Mouse (Mus musculus) hematopoietic stem cell, adult 5-6 weeks (primary cell): ENCODE data around the gene Moxd1. TPM values are rescaled to one million over a fixed set of nuclear protein-coding genes. Genes with fewer than 3 reads are reported as not detected.

Experiments
- ATAC-seq, 2 experiments: fragments of 125-278 bp in 1 of 2; replicated peaks in 1 of 2; 2 replicates each; pipeline ENCODE4 v1.8.0; 2016 to 2017; ENCODE audit warnings: inconsistent platforms in 2 of 2, mild to moderate bottlenecking in 2 of 2, moderate number of reproducible peaks in 2 of 2, low read depth in 1 of 2, moderate TSS enrichment in 1 of 2; ENCODE audit not compliant: low FRiP score in 2 of 2, poor library complexity in 2 of 2, severe bottlenecking in 2 of 2, insufficient read depth in 1 of 2, low TSS enrichment in 1 of 2
- total RNA-seq: library from RNA; stranded (forward); fragments of 172-1452, 232-1000 nt; gene quantifications from 2 replicates; pipeline ENCODE4 v1.2.3, GENCODE M21; 2017

Moxd1 gene
- total RNA-seq, 1 experiment from 2014 or later = not detected

- ATAC-seq = no peak
These were observed 109.5 kb downstream of the Moxd1 start for GRCm38 (mm10) chr10:24332799-24333198.

DNA sequence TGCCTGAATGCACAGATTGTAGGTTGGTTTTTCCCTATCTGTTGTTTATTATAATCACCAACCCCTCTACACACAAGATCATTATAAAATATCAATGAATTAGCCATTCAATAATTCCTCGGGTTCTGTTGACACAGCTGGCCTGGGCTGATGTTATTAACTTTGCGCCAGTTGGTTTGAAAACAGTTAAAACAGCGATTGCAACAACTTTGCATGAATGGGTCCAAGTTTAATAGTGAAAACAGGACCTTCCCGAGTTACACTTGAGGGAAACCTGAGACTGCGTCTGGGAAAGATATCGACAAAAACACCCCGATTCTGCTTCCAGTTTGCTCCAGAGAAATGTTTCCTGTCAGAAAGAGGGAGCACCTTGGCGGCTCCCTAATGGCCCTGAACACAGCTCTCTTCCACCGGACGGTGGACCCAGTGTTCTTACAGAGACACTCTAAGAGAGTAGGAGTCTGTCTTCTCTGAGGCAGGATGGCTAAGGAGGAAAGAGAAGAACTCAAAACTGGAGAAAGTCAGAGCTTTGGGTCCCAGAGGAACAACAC lies 116.4 kb downstream of the Moxd1 start:
- no peak for ATAC-seq

DNA sequence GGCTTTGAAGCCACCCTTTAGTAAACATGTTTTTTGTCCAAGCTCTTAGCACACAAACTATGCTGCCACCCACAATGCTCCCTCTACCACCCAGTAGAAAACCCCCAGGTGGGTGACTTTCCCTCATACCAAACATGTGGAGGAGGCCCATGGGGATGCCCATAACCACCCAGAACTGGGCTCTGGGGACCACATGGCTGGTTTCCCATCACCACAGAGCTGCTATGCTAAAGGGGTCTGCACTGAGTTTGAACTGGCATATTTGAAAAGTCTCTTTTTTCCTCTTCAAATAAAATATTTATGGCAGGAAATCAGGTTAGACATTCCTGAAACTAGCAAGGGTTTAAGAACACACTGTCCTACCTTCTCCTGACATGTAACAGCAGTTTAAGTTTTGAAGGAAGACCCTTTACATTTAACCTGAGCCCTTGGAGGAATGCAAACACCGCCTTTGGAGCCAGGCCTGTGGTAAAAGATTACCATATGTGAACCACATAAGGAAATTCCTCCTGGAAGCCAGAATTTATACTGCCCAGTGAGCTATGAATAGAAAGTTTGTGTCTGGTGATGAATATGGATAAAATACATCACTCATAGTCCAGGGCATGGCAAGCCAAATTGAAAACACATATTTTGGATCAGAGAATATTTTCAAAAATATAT lies 117.4 kb downstream of the Moxd1 start:
- ATAC-seq = no peak

GRCm38 (mm10) chr10:24341214-24341589 lies 117.9 kb downstream of the Moxd1 start:
- ATAC-seq = no peak

- no peak for ATAC-seq
These were observed 119.8 kb downstream of the Moxd1 start for GRCm38 (mm10) chr10:24343068-24343467.

Other genes with a start within 250 kb of the Moxd1 start
- gene Taar6, start 237.9 kb upstream of the Moxd1 start, total RNA-seq = not detected in 2 replicates
- gene Taar7a, start 230.0 kb upstream of the Moxd1 start, total RNA-seq = not detected in 2 replicates
- not detected in 2 replicates for gene Taar7b, start 223.6 kb upstream of the Moxd1 start, total RNA-seq
- gene Taar7d, start 196.3 kb upstream of the Moxd1 start, total RNA-seq = not detected in 2 replicates
- not detected in 2 replicates for gene Taar7e, start 185.9 kb upstream of the Moxd1 start, total RNA-seq
- gene Taar7f, start 174.0 kb upstream of the Moxd1 start, total RNA-seq = not detected in 2 replicates
- gene Taar8a, start 147.0 kb upstream of the Moxd1 start, total RNA-seq = not detected in 2 replicates
- not detected in 2 replicates for gene Taar8b, start 131.2 kb upstream of the Moxd1 start, total RNA-seq
- gene Taar8c, start 121.6 kb upstream of the Moxd1 start, total RNA-seq = not detected in 2 replicates
- not detected in 2 replicates for gene Taar9, start 114.0 kb upstream of the Moxd1 start, total RNA-seq
- 38.7 and 44.2 TPM in 2 replicates for gene Stx7, start 74.2 kb upstream of the Moxd1 start, total RNA-seq